Mouse (Mus musculus) midbrain, embryonic 12.5 days (tissue): ENCODE measurements around the gene Arl11. TPM values are rescaled to one million over a fixed set of nuclear protein-coding genes. Genes with fewer than 3 reads are reported as not detected.

Experiments
- ATAC-seq: fragments of 200-750 bp; cut with Nextera tagmentation; 2 replicates; pipeline ENCODE4 v1.8.0; 2017; ENCODE audit warnings: low read depth, moderate TSS enrichment, moderate library complexity; ENCODE audit not compliant: low FRiP score
- H3K27ac ChIP-seq: fragments of 300-500 bp; sonication (generic); replicated peaks from 2 replicates; pipeline ENCODE4 v1.5.1; 2016; ENCODE audit warnings: mild to moderate bottlenecking
- H3K27me3 ChIP-seq: fragments of 300-500 bp; sonication (generic); 2 replicates; pipeline ENCODE4 v1.6.1; 2016; ENCODE audit warnings: mild to moderate bottlenecking
- H3K36me3 ChIP-seq: fragments of 300-500 bp; sonication (generic); 2 replicates; pipeline ENCODE4 v1.6.1; 2016
- H3K4me1 ChIP-seq: fragments of 300-500 bp; sonication (generic); 2 replicates; pipeline ENCODE4 v1.6.1; 2016
- H3K4me2 ChIP-seq: fragments of 300-500 bp; sonication (generic); replicated peaks from 2 replicates; pipeline ENCODE4 v1.6.1; 2016; ENCODE audit warnings: mild to moderate bottlenecking, moderate library complexity
- H3K4me3 ChIP-seq: fragments of 300-500 bp; sonication (generic); 2 replicates; pipeline ENCODE4 v1.5.1; 2016; ENCODE audit warnings: mild to moderate bottlenecking
- H3K9ac ChIP-seq: fragments of 300-500 bp; sonication (generic); replicated peaks from 2 replicates; pipeline ENCODE4 v1.6.1; 2016; ENCODE audit warnings: mild to moderate bottlenecking, moderate library complexity
- H3K9me3 ChIP-seq: fragments of 300-500 bp; sonication (generic); 2 replicates; pipeline ENCODE4 v1.6.1; 2016; ENCODE audit warnings: mild to moderate bottlenecking
- WGBS: fragments of 180-500 bp; shearing (Covaris S2); methylation state at CpG from one replicate; pipeline ENCODE4 v1.1.7; 2016; 5-methylcytosine and 5-hydroxymethylcytosine counted together
- polyA plus RNA-seq: library from polyadenylated mRNA; unstranded; fragments of >200 nt; fragmentation: Nextera tagmentation; extraction: Ambion mirVana; gene quantifications from 2 replicates; pipeline ENCODE4 v1.2.1, GENCODE M21; 2016

The Arl11 gene
- polyA plus RNA-seq, 1 experiment from 2014 or later: 0.19 TPM

DNA sequence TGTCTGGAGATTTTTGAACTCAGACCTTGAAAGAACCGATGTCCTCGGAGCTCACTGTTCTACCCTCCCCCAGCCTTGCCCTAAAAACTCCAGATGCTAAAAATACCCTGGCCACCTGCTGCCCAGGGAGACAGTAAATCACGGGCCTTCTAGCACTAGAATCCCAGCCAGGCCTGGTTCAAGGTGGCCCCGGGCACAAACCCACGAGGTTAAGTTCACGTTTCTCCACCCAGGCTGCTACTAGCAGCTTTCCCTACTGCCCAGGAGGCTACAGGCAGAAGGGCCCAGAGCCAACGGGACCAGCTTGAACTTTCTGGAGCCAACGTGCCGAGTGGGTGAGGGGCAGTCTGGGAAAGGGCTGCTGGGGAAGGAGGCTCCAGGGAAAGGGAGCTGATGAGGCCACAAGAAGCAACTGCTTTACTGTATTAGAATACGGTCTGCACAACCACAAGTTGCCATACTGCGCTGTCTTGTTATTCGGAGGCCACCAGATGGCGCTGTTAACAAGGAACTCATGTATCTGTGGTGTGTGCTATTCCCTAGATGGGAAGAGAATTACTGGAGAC lies 21.5 kb downstream of the Arl11 start:
- Histone ChIP-seq H3K4me1 (peaks cover 21% of the 10 kb centered on the region), H3K36me3 (no peaks in the 10 kb centered on the region), H3K9me3 (no peaks in the 10 kb centered on the region), H3K27ac (peak overlapping the region; percentile 31), H3K9ac (no peak overlapping the region), H3K27me3 (peaks cover 5% of the 10 kb centered on the region; the same call in 1 of the 2 replicates), H3K4me2 (no peak overlapping the region), H3K4me3 (no peak overlapping the region)
- WGBS: 27% methylated on average over 13 of the region's 13 CpGs
- ATAC-seq: peak; percentile 65

DNA sequence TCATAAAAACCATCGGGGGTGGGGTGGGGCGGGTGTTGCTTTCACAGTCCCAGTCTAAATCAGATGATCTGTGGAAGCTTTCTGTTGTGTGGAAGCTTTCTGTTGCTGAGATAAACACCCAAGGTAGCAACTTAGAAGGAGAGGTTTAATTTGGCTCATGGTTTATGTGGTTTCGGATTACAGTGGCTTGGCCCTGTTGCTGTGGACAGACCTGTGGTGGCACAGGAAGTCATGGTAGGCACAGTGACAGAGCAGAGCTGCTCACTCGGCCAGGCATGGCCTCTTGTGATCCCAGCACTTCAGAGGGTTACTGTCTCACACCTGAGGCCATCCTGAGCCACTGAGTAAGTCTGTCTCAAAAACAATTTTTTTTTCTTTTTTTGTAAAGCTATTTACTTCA lies 29.8 kb downstream of the Arl11 start:
- Histone ChIP-seq H3K27ac (no peak overlapping the region), H3K36me3 (no peaks in the 10 kb centered on the region), H3K4me2 (no peak overlapping the region), H3K27me3 (no peaks in the 10 kb centered on the region), H3K9me3 (no peaks in the 10 kb centered on the region), H3K4me1 (no peaks in the 10 kb centered on the region), H3K9ac (no peak overlapping the region), H3K4me3 (no peak overlapping the region)
- 82% methylated on average over 4 of the region's 4 CpGs for WGBS
- no peak for ATAC-seq

DNA sequence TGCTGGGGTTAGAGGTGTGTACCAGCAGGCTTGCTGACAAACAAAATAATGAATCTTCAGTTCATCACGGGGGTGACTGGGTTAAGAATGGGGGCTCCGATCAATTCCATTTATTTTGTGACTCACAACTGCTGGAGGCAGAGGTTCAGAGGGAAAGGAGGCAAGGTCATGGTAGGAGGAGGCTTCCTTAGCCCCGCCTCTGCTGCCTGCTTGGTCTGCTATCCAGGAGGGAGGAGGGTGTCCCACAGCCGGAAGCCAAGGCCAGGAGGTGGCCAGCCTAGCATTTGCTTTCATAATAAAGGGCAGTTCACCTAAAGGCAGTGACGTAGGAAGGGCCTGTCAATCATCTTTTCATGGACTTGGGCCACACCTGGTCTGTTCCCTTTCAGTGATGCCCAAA lies 35.0 kb downstream of the Arl11 start:
- no peaks in the 10 kb centered on the region for H3K4me1 ChIP-seq
- ATAC-seq: no peak
- no peaks in the 10 kb centered on the region for H3K27me3 ChIP-seq
- H3K4me3 ChIP-seq: no peak overlapping the region
- no peak overlapping the region for H3K9ac ChIP-seq
- H3K27ac ChIP-seq: no peak overlapping the region
- no peaks in the 10 kb centered on the region for H3K9me3 ChIP-seq
- 74% methylated on average over 5 of the region's 5 CpGs for WGBS
- no peaks in the 10 kb centered on the region for H3K36me3 ChIP-seq
- no peak overlapping the region for H3K4me2 ChIP-seq

GRCm38 (mm10) chr14:61346827-61347698 lies 37.5 kb downstream of the Arl11 start:
- WGBS: 76% methylated on average over 10 of the region's 10 CpGs
- Histone ChIP-seq H3K9ac (no peak overlapping the region), H3K27me3 (no peaks in the 10 kb centered on the region), H3K4me1 (no peaks in the 10 kb centered on the region), H3K36me3 (no peaks in the 10 kb centered on the region), H3K9me3 (no peaks in the 10 kb centered on the region), H3K27ac (no peak overlapping the region), H3K4me3 (no peak overlapping the region), H3K4me2 (no peak overlapping the region)
- ATAC-seq: no peak

GRCm38 (mm10) chr14:61349876-61350275 lies 40.3 kb downstream of the Arl11 start:
- WGBS: 92% methylated on average over 4 of the region's 4 CpGs
- no peak overlapping the region for H3K9ac ChIP-seq
- no peak overlapping the region for H3K4me3 ChIP-seq
- no peaks in the 10 kb centered on the region for H3K36me3 ChIP-seq
- ATAC-seq: no peak
- H3K27me3 ChIP-seq: no peaks in the 10 kb centered on the region
- no peaks in the 10 kb centered on the region for H3K9me3 ChIP-seq
- H3K27ac ChIP-seq: no peak overlapping the region
- H3K4me2 ChIP-seq: no peak overlapping the region
- H3K4me1 ChIP-seq: 0 out of 2 replicates have a peak, but pooled peaks cover 4% of the 10 kb centered on the region

DNA sequence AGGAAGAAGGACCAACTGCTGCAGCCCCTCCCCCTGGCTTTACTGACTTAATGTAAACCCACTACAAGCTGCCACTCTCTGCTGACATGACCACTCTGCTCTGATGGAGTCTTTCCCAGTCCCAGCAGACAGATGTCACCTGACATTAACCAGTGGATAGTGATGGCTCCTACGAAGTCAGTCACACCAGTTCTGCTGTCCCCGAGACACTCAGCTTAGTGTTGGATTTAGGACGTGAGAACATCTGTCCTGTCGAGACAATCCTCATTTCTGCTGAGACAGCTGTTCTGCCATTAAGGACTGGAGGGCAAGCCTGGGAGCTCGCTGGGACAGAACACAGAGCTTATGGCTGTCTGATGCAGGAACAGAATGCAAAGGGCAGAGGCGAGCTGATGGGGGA lies 41.3 kb downstream of the Arl11 start:
- Histone ChIP-seq H3K4me1 (0 out of 2 replicates have a peak, but pooled peaks cover 4% of the 10 kb centered on the region), H3K9ac (no peak overlapping the region), H3K27me3 (no peaks in the 10 kb centered on the region), H3K4me3 (no peak overlapping the region), H3K4me2 (no peak overlapping the region), H3K9me3 (no peaks in the 10 kb centered on the region), H3K27ac (no peak overlapping the region), H3K36me3 (no peaks in the 10 kb centered on the region)
- 71% methylated on average over 6 of the region's 6 CpGs for WGBS
- no peak for ATAC-seq

DNA sequence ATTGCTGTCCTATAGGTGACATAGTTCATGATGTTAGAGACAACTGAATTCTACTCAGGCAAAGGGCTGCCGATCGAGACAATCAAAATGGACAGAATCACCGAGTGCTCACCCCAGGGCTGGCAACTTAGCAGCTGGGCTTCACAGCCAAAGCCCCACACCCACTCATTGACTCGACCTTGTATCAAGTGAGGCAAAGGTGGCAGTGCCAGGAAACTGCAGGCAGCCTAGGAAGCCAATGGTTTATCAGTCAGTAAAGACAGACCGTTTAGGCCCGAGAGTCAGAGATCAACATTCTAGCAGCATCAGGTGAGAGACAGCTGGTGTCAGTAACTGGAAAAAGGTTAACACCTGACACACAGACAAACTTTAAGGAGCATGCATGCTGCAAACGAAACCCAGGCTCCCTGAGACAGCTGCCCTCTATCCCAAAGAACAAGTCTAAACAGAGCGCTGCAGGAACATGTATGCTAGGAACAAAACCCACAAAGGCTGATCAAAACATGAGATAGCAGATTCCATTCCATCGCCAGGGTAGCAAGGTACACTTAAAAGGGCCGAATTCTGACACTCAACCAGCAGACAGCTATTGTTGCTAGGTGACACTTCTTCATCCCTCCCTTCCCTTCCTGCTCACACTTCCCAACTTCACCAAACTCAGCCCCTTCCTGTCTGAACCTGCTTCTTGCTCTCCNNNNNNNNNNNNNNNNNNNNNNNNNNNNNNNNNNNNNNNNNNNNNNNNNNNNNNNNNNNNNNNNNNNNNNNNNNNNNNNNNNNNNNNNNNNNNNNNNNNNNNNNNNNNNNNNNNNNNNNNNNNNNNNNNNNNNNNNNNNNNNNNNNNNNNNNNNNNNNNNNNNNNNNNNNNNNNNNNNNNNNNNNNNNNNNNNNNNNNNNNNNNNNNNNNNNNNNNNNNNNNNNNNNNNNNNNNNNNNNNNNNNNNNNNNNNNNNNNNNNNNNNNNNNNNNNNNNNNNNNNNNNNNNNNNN lies 45.0 kb downstream of the Arl11 start:
- Histone ChIP-seq H3K36me3 (no peaks in the 10 kb centered on the region), H3K27ac (no peak overlapping the region), H3K4me2 (no peak overlapping the region), H3K9me3 (no peaks in the 10 kb centered on the region), H3K9ac (no peak overlapping the region), H3K4me3 (no peak overlapping the region), H3K4me1 (0 out of 2 replicates have a peak, but pooled peaks cover 4% of the 10 kb centered on the region), H3K27me3 (no peaks in the 10 kb centered on the region)
- 79% methylated on average over 10 of the region's 10 CpGs for WGBS
- no peak for ATAC-seq

GRCm38 (mm10) chr14:61360131-61360980 lies 50.8 kb downstream of the Arl11 start, which contains the start of gene Ebpl:
Ebpl (minus strand) TSS chr14:61360439.
- Histone ChIP-seq H3K36me3 (0 out of 2 replicates have a peak, but pooled peaks cover 3% of the 10 kb centered on the region), H3K4me3 (peak within 1 kb of the TSS; percentile 64), H3K27ac (peak within 1 kb of the TSS; percentile 80), H3K4me1 (peaks cover 5% of the 10 kb centered on the region), H3K9me3 (no peaks in the 10 kb centered on the region), H3K4me2 (peak within 1 kb of the TSS; percentile 57), H3K27me3 (no peaks in the 10 kb centered on the region), H3K9ac (peak within 1 kb of the TSS; percentile 70)
- peak; percentile 97 for ATAC-seq
- WGBS: under 1% methylated on average over 40 of the region's 40 CpGs

GRCm38 (mm10) chr14:61360981-61361511 lies 51.5 kb downstream of the Arl11 start:
- Histone ChIP-seq H3K9ac (peak overlapping the region; percentile 34; the same call in 1 of the 2 replicates), H3K27ac (peak overlapping the region; percentile 80; the same call in 1 of the 2 replicates), H3K36me3 (0 out of 2 replicates have a peak, but pooled peaks cover 3% of the 10 kb centered on the region), H3K4me3 (peak overlapping the region; percentile 64; the same call in 1 of the 2 replicates), H3K27me3 (no peaks in the 10 kb centered on the region), H3K4me2 (peak overlapping the region; percentile 57), H3K9me3 (no peaks in the 10 kb centered on the region), H3K4me1 (peaks cover 5% of the 10 kb centered on the region)
- 64% methylated on average over 3 of the region's 3 CpGs for WGBS
- ATAC-seq: no peak; the same call in 1 of the 2 replicates
